Mouse (Mus musculus): ENCODE measurements around the gene Gsap.
"Not testable (repeated sequence)": the region's sequence is repeated elsewhere in the genome, so short reads cannot be mapped to it uniquely, and the experiment has no call there.

Gene Gsap

DNA sequence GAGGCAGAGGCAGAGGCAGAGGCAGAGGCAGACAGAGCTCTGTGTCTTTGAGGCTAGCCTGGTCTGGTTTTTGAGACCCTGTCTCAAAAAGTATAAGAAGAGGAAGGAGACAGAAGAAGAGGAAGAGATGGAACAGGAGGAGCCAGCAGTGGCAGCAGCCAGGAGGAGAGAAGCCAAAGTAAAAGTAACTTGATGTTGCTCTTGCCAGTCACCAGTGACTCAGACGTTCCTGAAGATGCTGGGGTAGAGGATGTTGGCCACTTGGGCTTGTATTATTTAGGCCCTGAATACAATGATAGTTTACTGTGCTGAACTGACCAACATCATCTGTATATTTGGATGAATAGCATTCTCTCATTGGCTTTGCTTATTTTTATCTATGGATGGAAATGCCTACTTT is 142.5 kb downstream of the Gsap start:
- DNase-seq: no peak

DNA sequence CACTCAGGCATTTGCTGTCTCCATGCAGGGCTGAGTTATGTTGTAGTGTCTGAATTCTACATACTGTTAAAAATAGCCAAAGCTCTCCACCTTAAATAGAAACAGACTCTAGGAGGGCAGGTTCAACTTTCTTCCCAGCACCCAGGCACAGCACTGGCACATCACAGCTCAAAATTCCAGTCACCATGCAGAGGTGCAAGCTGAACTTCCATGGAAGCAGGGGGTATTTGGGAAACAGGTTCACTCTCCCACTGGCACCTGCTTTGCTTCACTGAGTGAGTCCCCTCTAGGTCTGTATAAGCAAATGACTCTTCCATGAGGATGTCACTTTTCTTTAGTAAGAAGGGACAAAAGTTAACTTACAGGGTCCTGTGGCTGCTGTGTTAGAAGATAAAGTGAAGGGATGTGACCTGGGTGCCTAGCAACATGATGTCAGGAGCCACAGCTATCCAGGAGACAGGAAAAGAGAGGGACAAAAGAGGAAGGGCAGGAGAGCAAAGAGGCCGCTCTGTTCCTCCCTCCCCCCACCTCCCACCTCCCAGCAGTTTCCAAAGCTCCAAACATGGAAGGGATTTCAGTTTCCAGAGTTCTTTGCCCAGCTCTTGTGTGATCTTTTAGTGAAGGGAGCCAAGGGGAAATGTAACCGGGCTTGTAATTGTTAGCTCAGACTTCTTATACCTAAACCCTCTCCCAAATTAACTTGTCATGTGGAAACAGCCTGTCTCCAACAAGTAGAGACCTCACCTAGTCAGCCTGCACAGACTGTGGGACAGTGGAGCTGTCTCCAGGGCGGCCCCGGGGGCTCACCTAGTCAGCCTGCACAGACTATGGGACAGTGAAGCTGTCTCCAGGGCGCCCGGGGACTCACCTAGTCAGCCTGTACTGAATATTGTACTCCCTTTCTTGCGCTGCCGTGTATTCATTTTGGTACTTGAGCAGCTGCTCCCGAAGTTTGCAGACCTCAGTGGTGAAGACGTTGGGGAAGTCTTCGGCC is 143.9 kb downstream of the Gsap start:
- no peak for DNase-seq

DNA sequence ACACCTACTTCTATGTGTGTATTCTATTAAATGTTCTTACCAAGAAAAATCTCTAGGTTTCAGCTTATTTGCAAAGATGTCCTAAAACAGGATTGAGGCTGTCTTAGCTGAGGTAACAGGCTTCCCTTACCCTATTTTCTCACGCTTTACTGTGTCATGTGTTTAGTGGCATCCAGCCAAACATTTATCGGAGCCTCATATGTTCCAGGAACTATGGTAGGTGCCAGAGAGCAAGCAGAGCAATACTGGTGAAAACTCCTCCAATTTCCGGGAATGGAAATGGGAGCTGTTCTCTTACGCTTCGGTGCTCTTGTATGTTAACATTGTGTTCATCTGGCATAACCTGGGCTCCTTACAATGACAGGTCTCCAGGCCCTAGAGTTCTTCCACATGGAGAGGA is 145.6 kb downstream of the Gsap start:
- DNase-seq: no peak

DNA sequence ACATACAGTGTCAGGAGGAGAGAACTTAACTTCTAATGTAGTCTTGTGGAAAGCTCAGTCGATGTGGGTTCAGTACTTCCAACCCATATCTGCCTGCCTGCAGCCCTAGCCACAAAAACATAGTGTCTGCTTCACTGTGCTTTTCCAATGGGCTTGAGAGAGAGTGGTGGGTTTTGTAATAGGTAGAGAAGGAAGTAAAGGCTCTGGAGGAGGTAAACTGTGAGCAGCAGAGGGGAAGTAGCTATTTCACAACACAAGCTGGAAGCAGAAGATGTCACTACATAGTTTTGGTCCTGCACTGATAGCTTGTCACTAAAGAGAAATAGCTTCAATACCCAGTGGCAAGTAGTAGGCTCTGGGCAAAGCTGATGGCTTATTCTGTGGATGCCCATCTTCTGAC is 146.1 kb downstream of the Gsap start:
- DNase-seq: no peak

DNA sequence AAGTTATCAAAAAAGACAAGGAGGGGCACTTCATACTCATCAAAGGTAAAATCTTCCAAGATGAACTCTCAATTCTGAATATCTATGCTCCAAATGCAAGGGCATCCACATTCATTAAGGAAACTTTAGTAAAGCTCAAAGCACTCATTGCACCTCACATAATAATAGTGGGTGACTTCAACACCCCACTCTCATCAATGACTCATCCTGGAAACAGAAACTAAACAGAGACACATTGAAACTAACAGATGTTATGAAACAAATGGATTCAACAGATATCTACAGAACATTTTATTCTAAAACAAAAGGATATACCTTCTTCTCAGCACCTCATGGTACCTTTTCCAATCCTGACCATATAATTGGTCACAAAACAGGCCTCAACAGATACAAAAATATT is 156.2 kb downstream of the Gsap start:
- not testable (repeated sequence) for DNase-seq

DNA sequence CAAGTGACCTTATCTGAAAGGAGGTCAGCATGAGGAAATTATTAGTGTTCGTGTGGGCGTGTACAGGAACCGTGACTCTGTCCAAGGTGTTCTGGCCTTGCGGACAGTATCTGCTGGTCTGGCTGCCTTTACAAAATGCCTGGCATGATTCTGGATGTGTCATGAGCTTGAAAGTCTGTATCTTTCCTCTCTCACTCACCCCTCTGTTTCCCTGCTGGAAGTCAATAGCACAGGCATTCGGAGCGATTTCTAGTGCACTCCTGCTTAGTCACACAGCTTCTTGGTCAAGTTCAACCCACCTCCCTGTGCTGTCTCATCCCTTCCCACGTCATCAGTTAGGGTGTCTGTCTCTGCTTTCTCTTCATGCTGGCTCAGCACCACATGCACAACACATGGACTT is 162.3 kb downstream of the Gsap start:
- no peak for DNase-seq

DNA sequence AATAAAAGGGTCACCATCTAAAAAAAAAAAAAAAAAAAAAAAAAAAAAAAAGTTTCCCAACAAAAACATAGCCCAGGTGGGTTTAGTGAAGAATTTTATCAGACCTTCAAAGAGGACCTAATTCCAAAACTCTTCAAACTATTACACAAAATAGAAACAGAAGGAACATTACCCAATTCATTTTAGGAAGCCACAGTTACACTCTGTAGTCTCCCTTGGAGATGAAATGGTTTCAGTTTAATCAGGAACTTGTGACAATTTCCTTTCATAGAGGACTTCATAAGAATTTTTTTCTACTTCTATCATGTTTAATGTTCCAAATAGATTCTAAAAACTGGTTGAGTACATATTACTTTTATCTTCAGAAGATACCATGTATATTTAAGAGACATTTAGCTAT is 165.6 kb downstream of the Gsap start:
- DNase-seq: no peak

DNA sequence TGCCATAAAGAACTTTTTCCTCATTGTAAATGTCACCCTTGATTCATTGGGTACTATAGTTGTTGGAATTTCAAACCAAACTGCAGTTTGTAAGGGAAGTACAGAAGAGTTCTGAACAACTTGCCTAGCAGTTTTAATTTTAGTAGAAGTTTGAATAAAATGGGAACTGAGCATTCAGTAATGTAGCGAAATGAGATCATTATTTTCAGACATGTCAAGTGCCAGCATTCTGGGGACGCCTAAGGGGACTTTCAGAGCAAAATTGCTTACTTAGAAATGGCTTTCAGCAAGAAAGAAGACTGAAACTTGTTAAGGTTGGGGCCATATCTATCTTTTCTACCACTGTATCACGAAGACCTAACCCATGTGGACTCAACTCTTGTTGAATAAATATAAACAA is 172.6 kb downstream of the Gsap start:
- DNase-seq: no peak

DNA sequence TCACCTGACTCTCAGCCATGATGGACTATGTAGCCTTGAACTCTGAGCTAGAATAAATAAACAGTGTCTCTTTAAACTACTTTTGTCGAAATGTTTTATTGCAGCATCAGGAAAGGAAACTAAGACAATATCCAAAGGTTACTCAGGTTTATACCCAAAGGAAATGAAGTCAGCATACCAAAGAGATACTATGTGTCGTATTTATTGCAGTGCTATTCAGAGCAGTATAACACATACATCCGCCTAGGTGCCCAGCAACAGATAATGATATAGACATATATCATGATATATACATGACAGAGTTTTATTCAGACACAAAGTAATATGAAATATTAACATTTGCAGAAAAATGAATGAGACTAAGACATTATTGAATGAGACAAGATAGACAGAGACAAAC is 177.3 kb downstream of the Gsap start:
- no peak for DNase-seq
